Mouse (Mus musculus) forebrain, embryonic 14.5 days (tissue): ENCODE measurements at regions not wholly inside any gene's neighbourhood (a gene's known extent, or its start where the extent isn't known, plus 50 kb on each side); places are given as distances from the start of the nearest gene placed in this dataset.

ENCODE experiments used
- ATAC-seq: fragments of 200-750 bp; cut with Nextera tagmentation; 2 replicates; pipeline ENCODE4 v1.8.0; 2017; ENCODE audit warnings: mild to moderate bottlenecking, moderate library complexity
- DNase-seq: peaks from one replicate; pipeline ENCODE4 v3.0.0-alpha.2; 2015; ENCODE audit warnings: low spot score
- H3K27ac ChIP-seq: fragments of 300-500 bp; sonication (generic); 2 replicates; pipeline ENCODE4 v1.5.1; 2014; ENCODE audit warnings: low read depth, mild to moderate bottlenecking, control low read depth, low read length, moderate library complexity
- H3K27me3 ChIP-seq: fragments of 300-500 bp; sonication (generic); replicated peaks from 2 replicates; pipeline ENCODE4 v1.6.1; 2014; ENCODE audit warnings: low read length, control low read depth, mixed read lengths; ENCODE audit not compliant: control insufficient read depth, insufficient read depth
- H3K36me3 ChIP-seq: fragments of 300-500 bp; sonication (generic); 2 replicates; pipeline ENCODE4 v1.6.1; 2014; ENCODE audit warnings: low read length, control low read depth; ENCODE audit not compliant: control insufficient read depth, insufficient read depth
- H3K4me1 ChIP-seq: fragments of 300-500 bp; sonication (generic); 2 replicates; pipeline ENCODE4 v1.6.1; 2014; ENCODE audit warnings: antibody characterized with exemption, low read length, control low read depth; ENCODE audit not compliant: control insufficient read depth, insufficient read depth
- H3K4me2 ChIP-seq: fragments of 300-500 bp; sonication (generic); 2 replicates; pipeline ENCODE4 v1.6.1; 2014; ENCODE audit warnings: mild to moderate bottlenecking, control low read depth, low read length
- H3K4me3 ChIP-seq: fragments of 300-500 bp; sonication (generic); 2 replicates; pipeline ENCODE4 v1.5.1; 2014; ENCODE audit warnings: low read depth, low read length, control low read depth
- H3K9ac ChIP-seq: fragments of 300-500 bp; sonication (generic); 2 replicates; pipeline ENCODE4 v1.6.1; 2014; ENCODE audit warnings: mild to moderate bottlenecking, low read length, control low read depth, moderate library complexity
- H3K9me3 ChIP-seq: fragments of 300-500 bp; sonication (generic); replicated peaks from 2 replicates; pipeline ENCODE4 v1.6.1; 2016; ENCODE audit warnings: low read length, control low read depth, mixed read lengths; ENCODE audit not compliant: control insufficient read depth

GRCm38 (mm10) chrX:76680890-76681289 is 78.2 kb upstream of the Cldn34d start:
- no peaks in the 10 kb centered on the region for H3K4me1 ChIP-seq
- H3K27ac ChIP-seq, result no peak overlapping the region
- H3K36me3 ChIP-seq, result no peaks in the 10 kb centered on the region
- no peaks in the 10 kb centered on the region for H3K27me3 ChIP-seq
- H3K4me3 ChIP-seq, result no peak overlapping the region
- DNase-seq (peak; percentile 72), ATAC-seq (no peak)
- H3K9me3 ChIP-seq, result no peaks in the 10 kb centered on the region
- H3K9ac ChIP-seq, result no peak overlapping the region
- no peak overlapping the region for H3K4me2 ChIP-seq
